Mouse (Mus musculus): Measurements from ENCODE around the gene Cnn1. TPM values are rescaled to one million over a fixed set of nuclear protein-coding genes. Genes with fewer than 3 reads are reported as not detected.

Gene Cnn1
- polyA plus RNA-seq, 1 experiment from 2014 or later, result 2.1 TPM

DNA sequence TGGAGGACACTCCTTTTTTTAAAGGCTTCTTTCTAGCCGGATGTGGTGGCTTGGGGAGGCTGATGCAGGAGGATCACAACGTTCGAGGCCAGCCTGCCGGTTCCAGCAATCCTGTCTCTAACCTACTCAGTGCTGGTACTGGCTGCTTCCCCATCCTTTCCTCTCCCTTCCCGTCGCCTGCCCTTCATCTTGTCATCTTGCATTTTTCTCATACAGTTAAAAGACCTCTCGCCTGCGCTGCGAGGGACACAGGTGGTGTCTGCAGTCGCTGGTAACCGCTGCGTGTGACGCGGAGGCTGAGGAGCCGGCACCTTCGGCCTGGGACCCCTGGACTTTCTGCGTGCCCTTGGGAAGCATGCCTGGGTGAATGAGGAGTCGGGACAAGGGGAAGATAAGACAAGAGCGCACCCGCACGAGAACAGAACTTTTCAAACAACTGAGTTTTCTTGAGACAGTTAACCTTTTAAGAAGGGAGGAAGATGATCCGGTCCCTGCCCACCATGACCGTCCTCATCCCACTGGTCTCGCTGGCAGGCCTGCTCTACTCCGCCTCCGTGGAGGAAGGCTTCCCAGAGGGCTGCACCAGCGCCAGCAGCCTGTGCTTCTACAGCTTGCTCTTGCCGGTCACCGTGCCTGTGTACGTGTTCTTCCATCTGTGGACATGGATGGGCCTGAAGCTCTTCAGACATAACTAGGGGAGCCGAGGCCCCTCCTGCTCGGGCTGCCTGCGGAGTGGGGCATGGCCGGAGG lies 58.7 kb downstream of the Cnn1 start:
- Histone ChIP-seq H3K9ac (ENCODE audit: low read depth, low read length) (peak overlapping the region; percentile 75; the same call in 1 of the 2 replicates), H3K27ac (ENCODE audit: low read depth, low read length) (no peak overlapping the region), H3K9me3 (ENCODE audit: control insufficient read depth, low read length) (no peaks in the 10 kb centered on the region), H3K4me3 (ENCODE audit: low read depth, low read length) (peak overlapping the region; percentile 63), H3K4me1 (replicated peaks; ENCODE audit: control insufficient read depth, insufficient read depth, low read length) (no peaks in the 10 kb centered on the region; the same call in 1 of the 2 replicates), H3K36me3 (ENCODE audit: control insufficient read depth, insufficient read depth, low read length) (no peaks in the 10 kb centered on the region), H3K27me3 (ENCODE audit: control insufficient read depth, insufficient read depth, low read length) (no peaks in the 10 kb centered on the region), H3K4me2 (replicated peaks; ENCODE audit: low read depth, low read length) (peak overlapping the region; percentile 71)
- no peak for DNase-seq (ENCODE audit: low spot score)
- ATAC-seq (ENCODE audit: low FRiP score), result no peak
- 66% methylated on average over 34 of the region's 34 CpGs for WGBS

Other genes with a start within 250 kb of the Cnn1 start
- 16.3 and 21.4 TPM in 2 replicates for gene Dock6, start 246.6 kb upstream of the Cnn1 start, polyA plus RNA-seq (2014; fragmentation: Nextera tagmentation; extraction: Ambion mirVana)
- gene Rab3d, start 181.0 kb upstream of the Cnn1 start, polyA plus RNA-seq (2014; fragmentation: Nextera tagmentation; extraction: Ambion mirVana), result 8.6 and 9.5 TPM in 2 replicates
- gene Ccdc159, start 171.7 kb upstream of the Cnn1 start, polyA plus RNA-seq (2014; fragmentation: Nextera tagmentation; extraction: Ambion mirVana), result 3.3 and 3.9 TPM in 2 replicates
- gene Tmem205, start 171.7 kb upstream of the Cnn1 start, polyA plus RNA-seq (2014; fragmentation: Nextera tagmentation; extraction: Ambion mirVana), result 34.7 and 39.3 TPM in 2 replicates
- gene Plppr2, start 162.2 kb upstream of the Cnn1 start, polyA plus RNA-seq (2014; fragmentation: Nextera tagmentation; extraction: Ambion mirVana), result 21.0 and 22.3 TPM in 2 replicates
- 14.6 and 20.4 TPM in 2 replicates for gene Swsap1, start 143.5 kb upstream of the Cnn1 start, polyA plus RNA-seq (2014; fragmentation: Nextera tagmentation; extraction: Ambion mirVana)
- gene Epor, start 135.7 kb upstream of the Cnn1 start, polyA plus RNA-seq (2014; fragmentation: Nextera tagmentation; extraction: Ambion mirVana), result 4.2 and 5.2 TPM in 2 replicates
- gene Rgl3, start 109.8 kb upstream of the Cnn1 start, polyA plus RNA-seq (2014; fragmentation: Nextera tagmentation; extraction: Ambion mirVana), result 2.0 and 2.1 TPM in 2 replicates
- gene Ccdc151, start 96.6 kb upstream of the Cnn1 start, polyA plus RNA-seq (2014; fragmentation: Nextera tagmentation; extraction: Ambion mirVana), result 5.5 and 5.7 TPM in 2 replicates
- 84.6 TPM in 2 replicates for gene Prkcsh, start 96.4 kb upstream of the Cnn1 start, polyA plus RNA-seq (2014; fragmentation: Nextera tagmentation; extraction: Ambion mirVana)
- gene Elavl3, start 47.2 kb upstream of the Cnn1 start, polyA plus RNA-seq (2014; fragmentation: Nextera tagmentation; extraction: Ambion mirVana), result 72.9 and 85.2 TPM in 2 replicates
- gene Gm49318, start 28.0 kb upstream of the Cnn1 start, polyA plus RNA-seq (2014; fragmentation: Nextera tagmentation; extraction: Ambion mirVana), result 0.56 TPM in 1 of 2 replicates, not detected in the other
- gene Zfp653, start 27.8 kb upstream of the Cnn1 start, polyA plus RNA-seq (2014; fragmentation: Nextera tagmentation; extraction: Ambion mirVana), result 8.1 and 9.2 TPM in 2 replicates
- 32.4 and 38.4 TPM in 2 replicates for gene Ecsit, start 13.8 kb upstream of the Cnn1 start, polyA plus RNA-seq (2014; fragmentation: Nextera tagmentation; extraction: Ambion mirVana)
- 211 and 213 TPM in 2 replicates for gene Elof1, start 18.0 kb downstream of the Cnn1 start, polyA plus RNA-seq (2014; fragmentation: Nextera tagmentation; extraction: Ambion mirVana)
- gene Acp5, start 36.5 kb downstream of the Cnn1 start, polyA plus RNA-seq (2014; fragmentation: Nextera tagmentation; extraction: Ambion mirVana), result 17.1 and 18.7 TPM in 2 replicates
- gene Pigyl, start 57.6 kb downstream of the Cnn1 start, polyA plus RNA-seq (2014; fragmentation: Nextera tagmentation; extraction: Ambion mirVana), result 60.5 and 64.1 TPM in 2 replicates
- not detected in 2 replicates for gene Zfp872, start 88.9 kb downstream of the Cnn1 start, polyA plus RNA-seq (2014; fragmentation: Nextera tagmentation; extraction: Ambion mirVana)
- gene Zfp809, start 126.5 kb downstream of the Cnn1 start, polyA plus RNA-seq (2014; fragmentation: Nextera tagmentation; extraction: Ambion mirVana), result 11.9 and 13.4 TPM in 2 replicates
- gene Zfp599, start 160.7 kb downstream of the Cnn1 start, polyA plus RNA-seq (2014; fragmentation: Nextera tagmentation; extraction: Ambion mirVana), result 7.1 and 8.1 TPM in 2 replicates
- 25.5 and 34.1 TPM in 2 replicates for gene Zfp810, start 208.4 kb downstream of the Cnn1 start, polyA plus RNA-seq (2014; fragmentation: Nextera tagmentation; extraction: Ambion mirVana)

Data from hindbrain, embryonic 11.5 days (tissue).